Mouse (Mus musculus) liver, embryonic 14.5 days (tissue): ENCODE measurements around the gene Fem1b. TPM values are rescaled to one million over a fixed set of nuclear protein-coding genes. Genes with fewer than 3 reads are reported as not detected.

ENCODE experiments used
- ATAC-seq: fragments of 200-750 bp; cut with Nextera tagmentation; 2 replicates; pipeline ENCODE4 v1.8.0; 2017; ENCODE audit warnings: moderate number of reproducible peaks, mild to moderate bottlenecking, moderate library complexity; ENCODE audit not compliant: insufficient read depth
- DNase-seq, 3 experiments: peaks; one replicate each; pipeline ENCODE4 v3.0.0-alpha.2; 2012 to 2013; ENCODE audit warnings: low read depth in 3 of 3, low spot score in 3 of 3
- H3K27ac ChIP-seq: fragments of 300-500 bp; sonication (generic); 2 replicates; pipeline ENCODE4 v1.5.1; 2014; ENCODE audit warnings: moderate library complexity, mild to moderate bottlenecking, control low read depth, inconsistent platforms
- H3K27me3 ChIP-seq: fragments of 300-500 bp; sonication (generic); 2 replicates; pipeline ENCODE4 v1.6.1; 2014; ENCODE audit warnings: mild to moderate bottlenecking, low read length, moderate library complexity; ENCODE audit not compliant: control insufficient read depth, insufficient read depth
- H3K36me3 ChIP-seq: fragments of 300-500 bp; sonication (generic); replicated peaks from 2 replicates; pipeline ENCODE4 v1.6.1; 2014; ENCODE audit warnings: low read depth; ENCODE audit not compliant: control insufficient read depth, insufficient read depth
- H3K4me1 ChIP-seq, 2 experiments: fragments of 200-500 bp in 1 of 2; fragments of 300-500 bp in 1 of 2; sonication (generic) in 1 of 2; replicated peaks; 2 replicates each; pipeline ENCODE4 v1.6.1; 2012 to 2014; ENCODE audit warnings: antibody characterized with exemption in 1 of 2, inconsistent platforms in 1 of 2, low read length in 1 of 2; ENCODE audit not compliant: control insufficient read depth in 2 of 2, insufficient read depth in 2 of 2
- H3K4me2 ChIP-seq: fragments of 300-500 bp; sonication (generic); 2 replicates; pipeline ENCODE4 v1.6.1; 2014; ENCODE audit warnings: low read depth, mild to moderate bottlenecking, control low read depth, moderate library complexity
- H3K4me3 ChIP-seq, 2 experiments: fragments of 200-500 bp in 1 of 2; fragments of 300-500 bp in 1 of 2; sonication (generic) in 1 of 2; 2 replicates each; pipeline ENCODE4 v1.5.1; 2012 to 2014; ENCODE audit warnings: low read depth in 2 of 2, low read length in 2 of 2, mild to moderate bottlenecking in 2 of 2, control low read depth in 1 of 2, inconsistent platforms in 1 of 2, moderate library complexity in 1 of 2; ENCODE audit not compliant: insufficient read depth in 1 of 2
- H3K9ac ChIP-seq: fragments of 300-500 bp; sonication (generic); replicated peaks from 2 replicates; pipeline ENCODE4 v1.6.1; 2014; ENCODE audit warnings: mild to moderate bottlenecking, control low read depth, moderate library complexity
- H3K9me3 ChIP-seq: fragments of 300-500 bp; sonication (generic); 2 replicates; pipeline ENCODE4 v1.6.1; 2016; ENCODE audit warnings: low read length, mixed read lengths; ENCODE audit not compliant: control insufficient read depth
- CTCF ChIP-seq: IDR thresholded peaks from 2 replicates; pipeline ENCODE4 v1.5.1; 2016; ENCODE audit warnings: antibody characterized with exemption, low read depth, control low read depth
- EP300 ChIP-seq: IDR thresholded peaks from 2 replicates; pipeline ENCODE4 v1.6.1; 2016; ENCODE audit warnings: antibody characterized with exemption, low read depth
- WGBS: fragments of 180-500 bp; shearing (Covaris S2); extraction: QIAGEN DNeasy Blood & Tissue Kit; methylation state at CpG from one replicate; pipeline ENCODE4 v1.1.7; 2014; ENCODE audit not compliant: insufficient replicate concordance; 5-methylcytosine and 5-hydroxymethylcytosine counted together
- polyA plus RNA-seq, 2 experiments: library from polyadenylated mRNA; depleted of rRNA in 1 of 2; stranded (reverse) in 1 of 2; unstranded in 1 of 2; fragments of >200 nt; fragmentation: Nextera tagmentation in 1 of 2; extraction: Ambion mirVana in 1 of 2; gene quantifications; 2 replicates each; pipeline versions ENCODE4 v1.2.1 to v1.2.3; 2012 to 2014

Fem1b gene
- polyA plus RNA-seq, 2 experiments: 8.2 to 12.5 TPM

GRCm38 (mm10) chr9:62746646-62747045 lies 65.1 kb downstream of the Fem1b start:
- Histone ChIP-seq H3K27ac (no peak overlapping the region), H3K27me3 (no peaks in the 10 kb centered on the region), H3K9me3 (no peaks in the 10 kb centered on the region), H3K36me3 (no peaks in the 10 kb centered on the region), H3K4me2 (no peak overlapping the region), H3K4me3 (no peak overlapping the region), H3K4me1 (no peaks in the 10 kb centered on the region), H3K9ac (no peak overlapping the region)
- WGBS: 72% methylated on average over 6 of the region's 6 CpGs
- DNase-seq (no peak), ATAC-seq (no peak)
- TF ChIP-seq EP300 (no peak), CTCF (no peak)

DNA sequence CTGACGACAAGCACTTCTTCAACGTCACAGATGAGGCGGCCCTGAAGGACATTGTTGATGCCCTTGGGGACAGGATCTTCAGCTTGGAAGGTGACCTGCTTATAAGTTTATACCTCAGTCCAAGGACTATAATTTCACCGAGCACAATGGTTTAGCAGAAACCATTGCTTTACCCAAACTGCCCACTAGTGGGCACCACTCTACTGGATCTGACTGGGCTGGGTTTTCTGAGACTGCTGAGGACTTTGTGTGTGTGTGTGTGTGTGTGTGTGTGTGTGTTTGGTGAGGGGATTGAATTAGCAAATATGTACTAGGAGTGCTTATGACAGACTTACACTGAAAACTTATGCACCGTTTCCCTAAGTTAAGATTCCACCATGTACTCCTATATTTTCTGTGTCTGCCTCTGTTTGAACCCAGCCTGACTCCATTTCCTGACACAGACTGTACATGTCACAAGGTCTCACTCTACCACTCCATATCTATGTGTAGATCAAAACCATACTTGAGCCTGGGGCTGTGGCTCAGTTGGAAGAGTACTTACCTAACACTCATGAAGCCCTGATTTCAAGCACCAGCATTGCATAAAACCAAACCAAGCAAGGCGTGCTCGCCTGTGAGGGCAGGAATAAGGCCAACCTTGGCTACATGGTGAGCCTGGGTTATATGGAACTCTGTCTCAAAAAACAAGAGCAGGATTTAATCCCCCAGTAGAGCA lies 67.0 kb downstream of the Fem1b start:
- DNase-seq: no peak
- H3K4me1 ChIP-seq: no peaks in the 10 kb centered on the region
- TF ChIP-seq EP300: no peak
- peak; percentile 80 for TF ChIP-seq CTCF
- H3K4me3 ChIP-seq: no peak overlapping the region
- WGBS: 42% methylated on average over 7 of the region's 7 CpGs
- H3K9me3 ChIP-seq: no peaks in the 10 kb centered on the region
- H3K36me3 ChIP-seq: no peaks in the 10 kb centered on the region
- H3K27ac ChIP-seq: no peak overlapping the region
- H3K4me2 ChIP-seq: no peak overlapping the region
- no peak overlapping the region for H3K9ac ChIP-seq
- ATAC-seq: no peak
- H3K27me3 ChIP-seq: no peaks in the 10 kb centered on the region

Other genes with a start within 250 kb of the Fem1b start
- gene Itga11, start 134.1 kb downstream of the Fem1b start, polyA plus RNA-seq (2012; rRNA removed): 0.07 and 0.08 TPM in 2 replicates
- 0.08 TPM in 2 replicates for gene Itga11, start 134.1 kb downstream of the Fem1b start, polyA plus RNA-seq (2014; fragmentation: Nextera tagmentation; extraction: Ambion mirVana)
- 18.5 and 18.8 TPM in 2 replicates for gene Cln6, start 26.9 kb upstream of the Fem1b start, polyA plus RNA-seq (2012; rRNA removed)
- 12.4 and 15.5 TPM in 2 replicates for gene Cln6, start 26.9 kb upstream of the Fem1b start, polyA plus RNA-seq (2014; fragmentation: Nextera tagmentation; extraction: Ambion mirVana)
- 0.98 and 1.1 TPM in 2 replicates for gene Calml4, start 46.1 kb upstream of the Fem1b start, polyA plus RNA-seq (2012; rRNA removed)
- 1.6 and 2.2 TPM in 2 replicates for gene Calml4, start 46.1 kb upstream of the Fem1b start, polyA plus RNA-seq (2014; fragmentation: Nextera tagmentation; extraction: Ambion mirVana)
- gene Pias1, start 176.0 kb upstream of the Fem1b start, polyA plus RNA-seq (2012; rRNA removed): 7.6 and 9.5 TPM in 2 replicates
- 22.0 and 26.6 TPM in 2 replicates for gene Pias1, start 176.0 kb upstream of the Fem1b start, polyA plus RNA-seq (2014; fragmentation: Nextera tagmentation; extraction: Ambion mirVana)